Mouse (Mus musculus): ENCODE measurements around the gene Actrt3. TPM values are rescaled to one million over a fixed set of nuclear protein-coding genes. Genes with fewer than 3 reads are reported as not detected.

Actrt3 gene
- total RNA-seq, 2 experiments from 2014 or later = not detected

DNA sequence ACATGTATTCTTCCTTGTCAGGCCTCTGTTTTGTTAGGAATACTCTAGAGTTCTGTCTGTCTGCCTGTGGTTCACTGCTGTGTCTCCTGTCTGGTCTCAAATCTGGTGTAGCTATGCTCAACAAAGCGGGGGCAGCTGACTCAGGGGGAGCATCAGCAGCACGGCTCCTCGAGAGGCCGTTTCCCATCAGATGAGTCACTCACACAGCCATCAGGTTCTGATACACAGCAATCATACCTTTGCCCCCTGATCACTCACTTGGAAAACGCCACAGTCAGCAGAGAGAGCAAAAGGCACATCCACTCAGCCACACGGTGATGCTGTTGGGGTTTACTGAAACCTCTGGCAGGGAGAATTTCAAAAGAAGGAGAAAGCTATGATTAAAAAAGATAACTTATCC, 46.0 kb downstream of the Actrt3 start:
- no peak for TF ChIP-seq CTCF (IDR thresholded peaks at IDR 0.05)
- Histone ChIP-seq H3K4me3 (no peak overlapping the region), H3K27ac (no peak overlapping the region)
- DNase-seq = no peak
- intact Hi-C loops (cut with DNase I) = no loop called here

GRCm38 (mm10) chr3:30550218-30550617, 49.5 kb downstream of the Actrt3 start:
- TF ChIP-seq CTCF (IDR thresholded peaks at IDR 0.05) = peak; percentile 33
- DNase-seq = no peak
- intact Hi-C loops (cut with DNase I) = no loop called here
- Histone ChIP-seq H3K27ac (no peak overlapping the region), H3K4me3 (no peak overlapping the region)

DNA sequence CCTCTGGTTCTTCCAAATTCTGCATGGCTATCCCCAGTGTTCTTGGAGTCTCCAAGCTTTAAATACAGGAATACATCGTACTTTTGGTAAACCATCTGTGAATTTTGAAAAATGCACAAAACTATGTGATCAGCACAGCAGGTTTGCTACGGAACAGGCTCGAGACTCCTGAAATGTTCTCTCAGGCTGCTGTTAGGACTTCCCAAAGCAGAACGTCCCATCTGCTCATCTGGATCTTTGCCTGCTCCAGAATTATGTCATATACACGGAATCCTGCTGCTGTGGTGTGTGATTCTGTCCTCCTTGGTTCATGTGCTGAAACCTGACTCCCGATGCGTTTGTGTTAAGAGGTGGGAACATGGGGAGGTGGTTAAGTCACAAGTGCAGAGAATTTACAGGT, 50.8 kb downstream of the Actrt3 start:
- no peak for DNase-seq
- no peak for TF ChIP-seq CTCF (IDR thresholded peaks at IDR 0.05)
- Histone ChIP-seq H3K27ac (no peak overlapping the region), H3K4me3 (no peak overlapping the region)
- intact Hi-C loops (cut with DNase I) = no loop called here

GRCm38 (mm10) chr3:30547908-30548307, 51.8 kb downstream of the Actrt3 start, which contains the start of gene Mecom:
TSS of gene Mecom (minus strand) at chr3:30548008.
- peak within 1 kb of the TSS; percentile 79 for H3K27ac ChIP-seq
- intact Hi-C loops (cut with DNase I) = no loop called here

More at GRCm38 (mm10) chr3:30547908-30548307, 51.8 kb downstream of the Actrt3 start, which contains the start of gene Mecom:
- no peak for DNase-seq
- no peak for TF ChIP-seq CTCF (IDR thresholded peaks at IDR 0.05)
- H3K4me3 ChIP-seq = peak within 1 kb of the TSS; percentile 65

Other genes with a start within 250 kb of the Actrt3 start
- 1 to 10 TPM; 5.8 to 6.9 TPM for gene Mecom, start 51.9 kb downstream of the Actrt3 start, total RNA-seq (2021)
- gene Mynn, start 2.1 kb upstream of the Actrt3 start, total RNA-seq (2021) = 10 to 100 TPM; 12.8 to 12.9 TPM
- gene Lrriq4, start 44.6 kb upstream of the Actrt3 start, total RNA-seq (2021) = not detected
- gene Lrrc34, start 47.9 kb upstream of the Actrt3 start, total RNA-seq (2021) = not detected
- gene Lrrc31, start 99.9 kb upstream of the Actrt3 start, total RNA-seq (2021) = not detected
- not detected for gene Samd7, start 146.4 kb upstream of the Actrt3 start, total RNA-seq (2021)
- 10 to 100 TPM; 32.2 to 33.7 TPM for gene Sec62, start 192.9 kb upstream of the Actrt3 start, total RNA-seq (2021)

All from gastrocnemius, adult 2 months (tissue).